Mouse (Mus musculus): Measurements from ENCODE around the gene Cybc1.

Gene Cybc1

DNA sequence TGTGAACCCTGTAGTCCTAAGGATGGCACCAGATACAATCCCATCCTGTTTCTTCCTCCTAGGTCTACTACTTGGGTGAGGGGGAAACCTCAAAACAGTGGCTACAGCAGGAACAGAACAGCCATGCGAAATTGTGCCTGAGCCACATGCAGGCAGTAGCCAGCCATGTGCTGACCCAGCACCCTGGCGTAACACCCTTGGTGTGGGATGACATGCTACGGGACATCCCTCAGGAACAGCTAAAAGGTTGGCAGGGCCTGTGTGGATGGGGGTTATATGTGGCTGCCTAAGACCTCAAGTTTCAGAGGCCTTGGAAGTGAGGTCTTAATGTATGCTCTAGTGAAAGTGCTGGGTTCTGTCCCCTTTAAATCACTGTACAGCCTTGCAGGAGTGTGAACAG lies 12.3 kb downstream of the Cybc1 start:
- DNase-seq (ENCODE audit: low read depth, low spot score): no peak

DNA sequence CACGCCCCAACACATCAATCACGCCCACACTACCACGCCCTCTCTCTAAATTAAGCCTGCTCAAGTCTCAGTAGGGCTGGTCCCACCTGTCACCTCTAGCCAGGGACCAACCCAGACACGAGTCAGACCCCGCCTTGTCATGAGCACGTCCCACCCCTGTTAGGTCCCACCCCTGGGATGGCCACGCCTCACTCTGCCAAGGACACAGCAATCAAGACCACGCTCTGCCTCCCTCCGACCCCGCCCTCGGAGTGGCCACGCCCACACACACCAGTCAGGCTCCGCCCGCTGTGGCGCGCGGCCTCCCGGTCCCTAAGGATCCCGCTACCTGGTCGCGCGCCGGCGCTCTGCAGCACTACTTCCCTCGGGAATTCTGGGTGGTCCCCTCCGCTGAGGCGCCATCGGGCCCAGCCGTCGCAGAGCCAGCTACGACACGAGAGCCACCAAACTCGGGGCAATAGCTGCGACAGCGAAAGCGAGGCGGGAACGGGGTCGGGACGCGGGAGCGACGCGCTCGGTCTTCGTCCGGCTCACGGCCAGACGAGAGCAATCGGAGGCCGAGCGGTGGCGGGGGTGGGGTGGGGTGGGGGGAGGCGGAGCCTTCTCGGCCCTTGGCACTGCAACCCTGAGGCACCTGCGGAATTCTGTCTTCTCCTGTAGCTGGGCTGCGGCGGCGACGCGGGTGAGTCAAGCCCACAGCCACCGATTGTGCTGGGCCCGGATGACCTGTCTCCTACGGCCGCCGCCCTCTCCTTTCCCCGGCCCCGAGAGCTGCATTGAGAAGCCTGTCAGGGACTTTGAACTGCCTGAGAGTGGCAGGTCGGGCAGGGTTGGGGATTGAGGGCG lies 24.7 kb downstream of the Cybc1 start, which contains the start of the genes Hexdc and Ogfod3:
Gene Hexdc (plus strand): TSS at position 273 of the 846 bp plus-strand sequence.
Gene Ogfod3 (minus strand): TSS at position 551 of the 846 bp plus-strand sequence.
- peak; percentile 96 for DNase-seq (ENCODE audit: low read depth, low spot score)

DNA sequence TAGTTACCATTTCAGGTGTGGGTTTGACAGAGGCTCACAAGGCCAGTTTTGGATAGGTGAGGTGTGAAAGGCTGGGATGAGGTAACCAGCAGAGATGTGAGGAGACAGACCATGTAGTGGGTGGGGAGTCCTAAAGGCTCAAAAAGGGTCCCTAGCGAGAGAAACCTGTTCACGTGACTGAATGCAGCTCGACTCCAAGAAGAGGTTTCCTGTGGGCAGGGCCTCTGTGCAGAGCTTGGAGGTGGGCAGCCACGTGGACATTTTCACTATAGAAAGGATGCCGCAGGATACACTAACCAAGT lies 25.3 kb downstream of the Cybc1 start:
- no peak for DNase-seq (ENCODE audit: low read depth, low spot score)

DNA sequence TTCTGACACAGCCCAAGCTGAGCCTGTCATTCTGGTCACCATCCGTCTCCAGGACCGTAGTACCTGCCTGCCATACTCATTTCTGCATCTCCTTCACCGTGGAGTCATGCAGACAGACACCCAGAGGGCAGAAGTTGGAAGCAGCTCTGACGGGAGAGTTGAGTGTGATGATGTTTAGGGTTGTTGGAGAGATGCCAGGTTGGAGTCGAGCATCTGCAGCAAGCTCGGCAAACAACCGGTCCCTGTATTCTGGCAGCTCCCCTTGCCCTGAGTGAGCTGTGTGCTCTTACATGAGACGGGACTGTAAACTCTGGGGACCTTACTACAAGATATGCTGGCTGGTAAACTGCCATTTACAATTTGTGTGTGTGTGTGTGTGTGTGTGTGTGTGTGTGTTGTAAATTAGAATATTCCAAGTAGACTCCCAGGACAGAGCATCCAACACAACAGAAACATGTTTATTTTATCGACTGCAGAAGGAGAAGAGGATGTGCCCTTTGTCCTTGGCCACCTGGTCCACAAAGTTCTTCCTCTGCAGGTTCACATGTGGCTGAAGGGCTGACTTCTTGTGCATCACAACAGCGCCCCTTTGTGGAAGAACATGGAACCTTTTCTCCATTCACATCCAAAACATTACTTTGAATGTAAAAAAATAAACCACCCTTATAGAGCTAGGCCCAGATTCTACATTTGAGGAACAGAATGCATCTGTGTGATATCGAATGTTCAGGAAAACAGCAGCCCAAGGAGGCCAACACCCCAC lies 27.5 kb downstream of the Cybc1 start:
- peak; percentile 27 for DNase-seq (ENCODE audit: low read depth, low spot score)

DNA sequence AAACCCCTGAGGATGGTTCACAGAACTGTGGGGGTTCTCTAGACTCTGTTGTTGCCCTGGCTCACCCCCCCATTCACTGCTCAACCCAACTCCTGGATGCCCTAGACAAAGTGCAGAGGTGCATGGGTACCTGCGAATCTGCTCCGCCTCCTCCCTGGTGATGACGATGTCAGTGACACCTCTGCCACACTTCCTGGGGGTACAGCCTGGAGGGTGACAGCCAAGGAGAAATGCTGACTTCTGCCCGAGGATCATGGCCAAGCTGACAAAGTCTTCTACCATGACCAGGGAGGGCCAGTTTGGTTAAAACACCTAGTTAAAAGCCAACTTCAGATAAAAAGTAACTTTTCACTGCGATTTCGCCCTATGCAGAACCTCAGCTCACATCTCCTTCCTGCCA lies 28.3 kb downstream of the Cybc1 start:
- no peak for DNase-seq (ENCODE audit: low read depth, low spot score)

DNA sequence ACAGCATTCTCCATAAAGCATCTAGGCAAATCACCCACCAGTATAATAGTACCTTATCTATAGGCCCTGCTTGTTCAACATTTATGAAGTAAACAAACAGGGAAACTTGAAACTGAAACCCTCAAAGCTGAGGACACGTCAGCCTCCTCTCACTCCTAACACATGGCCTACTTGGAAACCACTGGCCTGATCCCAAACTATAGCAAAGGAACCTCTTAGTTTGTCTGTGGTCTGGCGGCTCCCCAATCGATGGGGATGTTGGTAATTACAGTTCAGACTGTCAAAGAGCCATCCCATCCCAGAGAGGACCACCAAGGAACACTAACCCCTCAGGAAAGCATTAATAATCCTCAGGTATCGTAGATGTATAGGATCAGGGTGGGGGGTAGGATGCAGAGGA lies 29.3 kb downstream of the Cybc1 start:
- no peak for DNase-seq (ENCODE audit: low read depth, low spot score)

DNA sequence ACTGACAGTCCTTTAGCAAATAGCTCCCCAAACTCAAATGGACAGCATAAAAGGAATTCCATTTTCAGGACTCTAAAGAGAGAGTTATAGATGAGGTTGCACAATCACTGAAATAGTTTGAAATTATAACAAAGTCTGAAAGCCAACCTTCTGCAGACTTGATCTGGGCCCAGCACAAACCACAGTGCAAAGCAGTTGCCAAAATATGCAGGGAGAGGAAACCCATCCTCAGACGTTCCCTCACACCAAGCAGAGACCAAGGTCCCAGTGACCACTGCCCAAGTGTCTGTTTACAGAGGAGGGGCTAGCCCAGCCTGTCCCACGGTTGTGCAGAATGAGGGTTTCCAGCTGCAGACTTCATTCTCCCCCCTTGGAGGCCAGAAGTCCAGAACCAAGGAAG lies 30.5 kb downstream of the Cybc1 start:
- DNase-seq (ENCODE audit: low read depth, low spot score): no peak

DNA sequence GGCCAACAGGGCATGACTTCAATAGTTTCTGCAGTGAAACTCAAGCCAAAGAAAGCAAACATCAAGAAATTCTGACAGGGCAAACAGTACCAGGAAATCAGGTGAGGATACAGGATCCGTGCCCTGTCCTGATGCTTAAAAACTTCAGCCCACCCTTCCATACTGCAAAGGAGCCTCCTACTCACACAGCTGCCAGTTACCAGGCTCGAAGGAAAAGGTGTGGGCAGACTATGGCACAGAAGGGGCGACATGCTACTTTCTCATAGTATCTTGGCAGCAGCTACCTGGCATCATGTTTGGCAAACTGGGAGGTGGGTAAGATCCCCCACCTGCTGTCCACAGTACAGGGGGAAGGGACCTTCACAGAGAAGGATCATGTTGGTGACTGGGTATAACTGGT lies 35.7 kb downstream of the Cybc1 start:
- DNase-seq (ENCODE audit: low read depth, low spot score): no peak

DNA sequence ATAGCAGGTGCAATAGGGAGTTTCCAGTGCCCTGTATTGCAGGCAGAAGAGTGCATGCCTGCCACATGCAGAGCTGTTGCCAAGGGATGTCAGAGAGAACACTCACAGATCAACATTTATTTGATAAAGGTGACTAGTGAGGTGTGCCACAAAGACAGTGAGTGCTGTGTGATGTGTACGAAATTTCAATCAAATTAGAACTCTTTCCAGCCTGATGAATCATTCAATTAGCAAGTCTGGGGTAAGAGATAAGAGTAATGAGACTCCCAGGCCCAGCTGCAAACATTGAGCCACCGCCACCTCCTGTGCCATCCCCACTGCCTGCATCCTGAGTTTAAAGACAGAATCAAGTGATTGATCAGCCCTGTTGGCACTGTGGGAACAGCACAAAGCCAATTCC lies 36.4 kb downstream of the Cybc1 start:
- DNase-seq (ENCODE audit: low read depth, low spot score): no peak

DNA sequence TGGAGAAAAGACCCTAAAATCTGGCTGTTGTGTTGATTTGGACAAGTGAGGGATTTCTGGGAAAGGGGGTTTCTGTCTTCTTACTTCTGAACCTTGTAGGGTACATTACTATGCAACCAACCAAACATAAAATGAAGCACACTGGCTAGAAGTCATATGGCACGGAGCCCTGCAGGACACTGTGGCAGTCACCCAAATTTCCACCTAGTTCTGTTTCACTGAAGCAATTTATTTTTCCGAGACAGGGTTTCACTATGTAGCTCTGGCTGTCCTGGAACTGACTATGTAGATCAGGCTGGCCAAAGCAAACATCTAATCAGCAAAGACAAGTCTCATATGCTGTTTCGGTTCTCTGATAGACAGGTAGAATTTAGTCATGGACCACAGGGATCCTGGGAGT lies 39.4 kb downstream of the Cybc1 start:
- no peak for DNase-seq (ENCODE audit: low read depth, low spot score)

DNA sequence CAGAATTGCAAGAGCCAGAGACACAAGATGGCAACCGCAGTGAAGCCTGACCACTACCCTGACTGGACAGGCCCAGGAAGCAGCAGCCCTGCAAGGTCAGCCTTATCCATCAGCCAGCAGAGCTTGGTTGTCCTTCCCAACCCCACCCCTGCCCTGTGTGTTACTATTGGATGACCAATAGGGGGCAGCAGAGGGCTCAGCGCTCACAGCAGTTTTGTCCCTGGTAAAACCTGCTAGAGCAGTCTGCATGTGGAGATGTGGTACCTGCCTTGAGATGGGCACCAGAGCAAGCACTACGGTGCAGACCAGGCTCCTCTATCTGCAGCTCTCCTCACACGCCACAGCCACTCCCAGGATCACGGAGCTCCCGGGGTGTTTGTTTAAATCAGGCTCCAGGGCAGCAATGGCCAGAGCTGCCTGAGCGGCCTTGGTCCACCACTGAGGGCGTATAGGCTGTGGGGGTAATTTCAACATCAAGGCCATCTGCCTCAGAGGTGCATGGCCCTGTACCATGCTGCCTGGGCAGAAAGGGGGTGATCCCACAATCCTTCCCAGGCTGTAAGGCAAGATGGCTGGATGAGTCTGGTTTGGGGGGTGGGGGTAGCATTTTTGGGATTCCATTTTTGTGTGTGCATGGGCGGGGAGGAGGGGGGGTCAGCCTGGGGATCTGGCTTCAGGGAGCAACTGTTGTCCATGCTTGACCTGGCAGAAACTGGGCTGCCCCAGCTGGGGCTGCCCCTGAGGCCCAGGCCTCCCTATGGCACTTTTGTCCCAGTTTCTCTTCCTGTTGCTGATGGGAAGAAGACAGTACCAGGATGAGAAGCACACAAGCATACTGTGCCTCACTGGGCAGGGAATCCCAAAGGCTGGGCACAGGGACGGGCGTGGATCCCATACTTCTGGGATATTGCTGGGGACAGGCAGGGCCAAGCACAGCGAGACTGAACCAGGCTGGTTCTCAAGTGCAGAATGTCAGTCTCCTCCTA lies 52.5 kb downstream of the Cybc1 start:
- no peak for DNase-seq (ENCODE audit: low read depth, low spot score)

DNA sequence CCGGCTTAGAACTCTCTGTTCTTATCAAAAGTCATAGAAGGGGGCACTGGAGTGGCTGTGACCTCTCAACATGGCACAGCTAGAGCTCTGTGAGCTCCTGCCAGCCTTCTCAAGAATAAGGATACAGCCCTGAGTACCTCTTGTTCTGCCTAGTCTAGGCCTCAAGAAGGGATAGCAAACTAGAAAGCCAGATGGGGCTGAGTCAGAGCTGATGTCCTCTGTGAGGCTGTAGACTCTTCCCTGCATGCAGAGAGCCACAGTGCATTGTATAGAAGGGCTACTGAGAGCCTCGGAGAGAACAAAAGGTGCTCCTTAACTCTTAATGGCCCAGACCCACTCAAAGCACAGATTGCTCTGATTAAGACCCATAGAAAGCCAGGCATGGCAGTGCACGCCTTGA lies 54.9 kb downstream of the Cybc1 start:
- no peak for DNase-seq (ENCODE audit: low read depth, low spot score)

DNA sequence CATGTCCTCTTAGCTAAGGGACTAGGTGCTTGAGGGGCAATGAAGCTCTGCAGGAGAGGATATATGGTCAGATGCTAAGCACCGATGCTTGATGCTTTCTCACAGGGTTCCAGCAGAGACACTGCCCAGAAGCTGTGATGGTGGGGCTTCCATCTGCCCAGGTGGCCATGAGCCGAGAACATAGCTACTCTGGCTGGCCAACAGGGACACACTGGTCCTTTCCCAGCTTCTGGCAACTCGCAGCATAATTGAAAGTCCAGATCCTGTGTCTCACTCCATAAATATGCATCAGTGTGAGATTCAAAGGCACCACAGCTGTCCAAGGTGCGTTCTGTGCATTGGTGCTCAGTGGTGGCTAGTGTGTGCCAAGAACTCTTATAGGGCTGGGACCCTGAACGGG lies 55.9 kb downstream of the Cybc1 start:
- DNase-seq (ENCODE audit: low read depth, low spot score): no peak
